Mouse (Mus musculus) frontal cortex, adult 2 months (tissue): ENCODE data around the gene Nat8f5. TPM values are rescaled to one million over a fixed set of nuclear protein-coding genes. Genes with fewer than 3 reads are reported as not detected.
"Not testable (repeated sequence)": the region's sequence is repeated elsewhere in the genome, so short reads cannot be mapped to it uniquely, and the experiment has no call there.

ENCODE experiments used
- DNase-seq, 2 experiments: peaks; one replicate each; pipeline ENCODE4 v3.0.0; 2022; ENCODE audit warnings: low spot score in 1 of 2; ENCODE audit errors: extremely low spot score in 1 of 2
- polyA plus RNA-seq: library from polyadenylated mRNA; depleted of rRNA; stranded (reverse); fragments of >200 nt; gene quantifications from 2 replicates; pipeline ENCODE4 v1.2.3, GENCODE M21; 2012; rRNA removed

Nat8f5 gene
- 4.6 and 6.3 TPM in 2 replicates for polyA plus RNA-seq

- no peak for DNase-seq
Observed at GRCm38 (mm10) chr6:85820837-85821236, at the start of gene Nat8f5, which contains the start of gene Nat8f6. Nat8f5 (minus strand) TSS chr6:85820972. Nat8f6 (minus strand) TSS chr6:85820954.

- not testable (repeated sequence) for DNase-seq
Observed at GRCm38 (mm10) chr6:85869006-85869405, 48.2 kb upstream of the Nat8f5 start, which contains the start of gene Nat8f2. Nat8f2 (minus strand) TSS chr6:85869158.

GRCm38 (mm10) chr6:85867726-85868690 lies 47.2 kb upstream of the Nat8f5 start:
- DNase-seq, result no peak

GRCm38 (mm10) chr6:85866995-85867394 lies 46.2 kb upstream of the Nat8f5 start:
- not testable (repeated sequence) for DNase-seq

GRCm38 (mm10) chr6:85866166-85866565 lies 45.4 kb upstream of the Nat8f5 start:
- not testable (repeated sequence) for DNase-seq

GRCm38 (mm10) chr6:85864900-85865639 lies 44.3 kb upstream of the Nat8f5 start:
- not testable (repeated sequence) for DNase-seq

GRCm38 (mm10) chr6:85863840-85864239 lies 43.1 kb upstream of the Nat8f5 start:
- DNase-seq, result no peak

- no peak for DNase-seq
Observed at GRCm38 (mm10) chr6:85863136-85863535, 42.4 kb upstream of the Nat8f5 start.

GRCm38 (mm10) chr6:85862565-85862964 lies 41.8 kb upstream of the Nat8f5 start:
- no peak for DNase-seq

GRCm38 (mm10) chr6:85861247-85861646 lies 40.5 kb upstream of the Nat8f5 start:
- DNase-seq, result no peak

GRCm38 (mm10) chr6:85856194-85856678 lies 35.5 kb upstream of the Nat8f5 start:
- DNase-seq, result peak; percentile 67 to 77

GRCm38 (mm10) chr6:85853481-85853880 lies 32.7 kb upstream of the Nat8f5 start:
- no peak for DNase-seq

GRCm38 (mm10) chr6:85851062-85851773 lies 30.4 kb upstream of the Nat8f5 start:
- DNase-seq, result no peak

GRCm38 (mm10) chr6:85849240-85849639 lies 28.5 kb upstream of the Nat8f5 start:
- DNase-seq, result no peak

- no peak for DNase-seq
Observed at GRCm38 (mm10) chr6:85848140-85848539, 27.4 kb upstream of the Nat8f5 start.

- DNase-seq, result no peak
Observed at GRCm38 (mm10) chr6:85846921-85847320, 26.1 kb upstream of the Nat8f5 start.

- not testable (repeated sequence) for DNase-seq
Observed at GRCm38 (mm10) chr6:85843677-85844458, 23.1 kb upstream of the Nat8f5 start.

- DNase-seq, result peak; percentile 29 to 58
Observed at GRCm38 (mm10) chr6:85839982-85840381, 19.2 kb upstream of the Nat8f5 start.

- DNase-seq, result no peak
Observed at GRCm38 (mm10) chr6:85838674-85839073, 17.9 kb upstream of the Nat8f5 start.

GRCm38 (mm10) chr6:85837307-85837706 lies 16.5 kb upstream of the Nat8f5 start:
- peak in 1 of 2 experiments; percentile 47 for DNase-seq
